Mouse (Mus musculus): Measurements from ENCODE around the gene Nfya. TPM values are rescaled to one million over a fixed set of nuclear protein-coding genes. Genes with fewer than 3 reads are reported as not detected.

Gene Nfya
- total RNA-seq, 2 experiments from 2014 or later, result 27.2 to 34.4 TPM

DNA sequence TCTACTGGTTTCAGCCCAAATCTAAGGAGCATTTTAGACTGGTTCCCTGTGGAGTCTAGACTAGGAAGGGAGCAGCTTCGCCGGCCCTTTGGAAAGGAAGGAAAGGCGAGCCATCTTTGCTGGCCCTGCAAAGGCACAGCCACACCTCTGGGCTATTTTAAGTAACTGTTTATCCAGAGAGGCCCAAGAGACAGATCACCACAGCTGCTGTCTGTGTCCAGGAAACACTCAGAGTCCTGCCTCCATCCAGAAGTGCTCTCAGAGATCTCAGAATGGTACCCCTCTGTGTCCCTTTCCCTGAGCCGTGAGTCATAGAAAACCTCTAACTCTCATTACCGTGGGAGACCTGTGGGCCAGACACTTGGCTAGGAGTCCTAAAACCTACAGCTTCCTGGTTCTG, 20.7 kb upstream of the Nfya start:
- DNase-seq, result no peak

- DNase-seq, result no peak
Observed at GRCm38 (mm10) chr17:48427852-48428530, 18.3 kb upstream of the Nfya start.

GRCm38 (mm10) chr17:48426991-48427750, 17.5 kb upstream of the Nfya start:
- no peak for DNase-seq

DNA sequence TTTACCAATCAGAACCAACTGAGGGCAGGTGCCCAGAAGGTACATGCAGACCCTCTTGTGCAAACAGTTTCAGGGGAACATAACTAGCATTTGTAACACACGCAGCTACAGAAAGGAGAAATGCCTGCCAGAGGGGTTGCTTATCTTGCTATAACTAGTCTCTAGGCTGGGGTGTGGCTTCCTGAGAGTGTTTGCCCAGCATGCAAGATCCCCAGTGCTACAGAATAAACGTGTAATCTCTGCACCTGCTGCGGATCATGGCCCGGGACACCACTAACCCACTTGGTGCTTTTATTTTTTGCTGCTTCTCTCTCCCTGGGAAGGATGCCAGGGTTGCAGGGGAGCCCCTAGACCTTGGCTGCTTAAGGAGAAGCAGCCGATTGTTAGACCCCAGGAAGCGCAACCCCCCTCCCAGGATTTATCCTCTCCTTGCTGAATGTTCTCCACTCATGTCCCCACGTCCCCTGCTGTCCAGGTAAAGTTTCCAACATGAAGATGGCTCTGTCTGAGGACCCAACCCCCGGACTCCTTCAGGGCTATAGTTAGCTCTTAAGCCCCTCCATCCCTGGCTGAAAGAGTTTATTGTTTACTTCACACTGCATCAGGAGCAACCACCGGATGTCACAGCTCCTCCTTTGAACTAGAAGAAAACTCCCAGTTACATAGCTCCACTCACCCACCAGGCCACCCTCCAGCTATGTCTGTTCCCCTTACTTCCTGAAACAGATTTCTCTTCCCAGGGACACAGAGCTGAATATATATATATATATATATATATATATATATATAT, 16.3 kb upstream of the Nfya start:
- no peak for DNase-seq

GRCm38 (mm10) chr17:48424237-48424636, 14.5 kb upstream of the Nfya start:
- DNase-seq, result no peak

DNA sequence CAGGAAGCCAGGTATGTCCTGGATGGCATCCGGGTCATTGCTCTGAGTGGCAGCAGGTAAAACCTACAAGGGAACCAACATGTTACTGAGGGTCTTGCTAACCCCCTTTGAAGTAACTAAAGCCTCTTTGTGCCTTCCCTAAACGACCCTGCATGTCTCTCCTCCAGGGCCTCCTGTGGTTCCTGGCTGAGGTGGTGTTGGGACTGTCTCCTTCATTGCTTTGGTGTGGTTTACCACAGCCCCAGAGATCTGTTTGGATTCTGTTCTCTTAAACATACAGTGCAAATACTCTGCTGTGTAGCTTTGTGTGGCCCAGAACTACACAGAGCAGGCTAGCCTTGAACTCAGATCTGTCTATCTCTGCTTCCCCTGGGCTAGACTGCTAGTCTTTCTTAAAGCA, 9.9 kb upstream of the Nfya start:
- no peak for DNase-seq

GRCm38 (mm10) chr17:48418781-48419180, 9.1 kb upstream of the Nfya start:
- no peak for DNase-seq

DNA sequence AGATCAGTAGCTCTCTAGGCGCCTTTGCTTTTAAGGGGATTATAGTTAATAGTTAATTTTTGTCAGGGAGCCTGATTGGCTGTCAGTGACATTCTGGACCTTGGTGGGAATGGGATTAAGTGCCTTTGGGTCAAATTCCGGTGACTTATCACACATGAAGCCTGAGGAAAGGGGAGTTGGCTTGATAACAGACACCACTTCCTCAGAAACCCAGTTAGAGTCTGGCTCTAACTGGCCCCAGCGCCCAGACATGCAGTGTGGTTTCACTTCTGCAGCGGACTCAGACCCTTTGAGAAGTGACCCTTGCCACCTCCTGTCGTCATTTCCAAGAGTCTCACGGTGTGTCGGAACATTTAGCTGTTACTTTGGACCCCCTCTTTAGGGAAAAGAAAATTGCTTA, 8.5 kb upstream of the Nfya start:
- no peak for DNase-seq

- DNase-seq, result no peak
Observed at GRCm38 (mm10) chr17:48417521-48417920, 7.8 kb upstream of the Nfya start.

- DNase-seq, result peak; percentile 41 to 51
Observed at GRCm38 (mm10) chr17:48416425-48417195, 6.9 kb upstream of the Nfya start.

- no peak for DNase-seq
Observed at GRCm38 (mm10) chr17:48416011-48416410, 6.3 kb upstream of the Nfya start.

DNA sequence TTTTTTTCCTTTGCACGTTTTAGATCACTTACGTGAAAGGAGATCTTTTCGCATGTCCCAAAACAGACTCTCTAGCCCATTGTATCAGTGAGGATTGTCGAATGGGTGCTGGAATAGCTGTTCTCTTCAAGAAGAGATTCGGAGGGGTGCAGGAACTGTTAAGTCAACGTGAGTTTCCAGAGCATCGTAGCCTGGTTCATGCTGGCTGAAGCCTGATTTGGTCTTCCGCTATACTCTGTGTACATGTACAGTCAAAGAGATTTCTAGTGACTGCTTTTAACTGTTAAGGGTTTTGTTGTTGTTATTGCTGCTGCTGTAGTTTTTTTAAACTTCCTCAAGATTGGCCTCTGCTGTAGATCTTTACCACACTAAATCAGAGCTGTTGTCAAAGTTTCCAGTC, 1.5 kb upstream of the Nfya start:
- no peak for DNase-seq

DNA sequence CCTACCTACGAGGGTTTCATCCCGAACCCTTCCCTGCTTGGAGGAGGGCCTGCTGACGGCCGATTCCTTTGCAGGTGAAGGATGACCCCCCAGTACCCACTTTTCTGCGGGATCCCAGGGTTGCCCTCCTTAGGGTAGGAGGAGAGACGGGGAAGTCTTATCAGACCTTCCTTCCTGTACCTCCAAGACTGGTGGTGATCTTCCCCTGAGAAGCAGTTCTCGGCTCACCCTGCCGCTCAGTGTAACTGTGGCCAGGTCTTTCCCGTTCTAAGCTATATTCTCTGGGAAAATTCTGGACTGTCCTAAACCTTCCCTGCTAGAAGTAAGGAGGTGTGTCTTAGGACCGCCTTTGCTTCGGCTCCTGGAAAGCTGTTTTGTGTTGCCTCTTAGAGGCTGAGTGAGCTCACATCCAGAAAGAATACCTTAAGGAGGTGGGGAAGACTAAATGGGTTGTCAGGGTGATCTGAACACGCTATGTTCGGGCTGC, 636 bp upstream of the Nfya start:
- DNase-seq, result no peak

- peak; percentile 54 to 64 for DNase-seq
Observed at GRCm38 (mm10) chr17:48408526-48409291, 997 bp downstream of the Nfya start.

- no peak for DNase-seq
Observed at GRCm38 (mm10) chr17:48407910-48408525, 1.7 kb downstream of the Nfya start.

DNA sequence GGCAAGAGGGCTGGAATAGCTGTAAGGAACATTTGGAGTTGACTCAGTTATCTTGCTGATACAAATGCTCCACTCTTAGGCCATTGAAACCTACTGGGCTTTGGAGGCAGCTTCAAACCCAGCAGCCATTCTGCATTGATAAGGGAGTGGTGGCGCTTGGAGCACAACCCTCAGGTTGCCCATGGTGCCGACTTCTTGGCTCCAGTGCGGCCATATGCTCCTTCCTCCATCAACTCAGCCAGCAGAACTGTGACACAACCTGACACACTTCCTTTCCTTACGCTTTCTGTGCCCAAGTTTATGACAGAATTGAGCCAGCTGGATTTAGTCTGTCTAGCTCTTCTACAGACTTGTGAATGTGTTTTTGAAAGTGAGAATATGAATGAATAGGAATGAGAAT, 2.6 kb downstream of the Nfya start:
- no peak for DNase-seq

DNA sequence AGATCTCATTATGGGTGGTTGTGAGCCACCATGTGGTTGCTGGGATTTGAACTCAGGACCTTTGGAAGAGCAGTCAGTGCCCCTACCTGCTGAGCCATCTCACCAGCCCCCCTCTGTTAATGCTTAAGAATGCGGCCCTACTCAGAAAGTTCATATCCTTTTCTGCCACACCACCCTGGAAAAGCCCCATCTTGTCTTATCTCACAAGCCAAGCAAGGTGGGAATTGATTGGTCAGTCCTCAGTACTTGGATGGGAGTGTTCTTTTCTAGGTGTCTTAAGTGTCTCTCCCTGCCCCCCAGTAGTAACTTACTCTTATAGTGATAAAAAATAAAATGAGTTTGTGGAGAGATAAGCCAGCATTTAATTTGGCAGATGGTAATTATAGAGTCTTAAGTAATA, 5.0 kb downstream of the Nfya start:
- no peak for DNase-seq

DNA sequence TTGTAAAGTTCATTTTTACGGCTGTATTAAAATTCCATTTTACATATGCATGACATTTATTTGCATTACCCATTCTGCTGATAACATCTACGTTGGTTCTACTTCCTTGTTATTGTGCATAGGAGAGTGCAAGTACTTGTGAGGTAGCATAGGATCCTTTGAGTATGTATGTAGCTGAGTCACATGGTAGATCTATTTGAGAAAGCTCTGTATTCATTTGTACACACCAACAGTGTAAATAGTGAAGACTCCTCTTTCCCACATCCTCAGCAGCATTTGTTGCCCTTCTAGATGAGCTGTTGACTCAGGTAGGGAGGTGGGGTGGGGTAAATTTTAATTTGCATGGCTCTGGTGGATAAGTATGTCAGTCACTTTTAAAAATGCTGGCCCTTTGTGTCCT, 5.9 kb downstream of the Nfya start:
- no peak for DNase-seq

DNA sequence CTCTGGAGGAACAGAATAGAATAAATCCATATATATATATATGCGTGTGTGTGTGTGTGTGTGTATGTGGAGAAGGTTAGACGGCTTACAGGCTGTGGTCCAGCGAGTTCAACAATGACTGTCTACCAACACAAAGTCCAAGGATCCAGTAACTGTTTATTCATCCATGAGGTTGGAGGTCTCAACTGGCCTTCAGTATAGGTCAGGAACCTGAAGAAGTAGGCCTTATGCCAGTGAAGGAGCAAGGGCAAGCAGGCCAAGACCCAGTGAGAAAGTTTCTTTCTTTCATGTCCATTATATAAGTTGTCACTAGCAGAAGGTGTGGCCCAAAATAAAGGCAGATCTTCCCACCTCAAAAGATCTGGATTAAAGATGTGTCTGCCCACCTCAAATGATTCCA, 7.0 kb downstream of the Nfya start:
- DNase-seq, result no peak

GRCm38 (mm10) chr17:48401710-48402109, 8.0 kb downstream of the Nfya start:
- DNase-seq, result no peak

- DNase-seq, result no peak
Observed at GRCm38 (mm10) chr17:48392616-48393015, 17.1 kb downstream of the Nfya start.

Data from layer of hippocampus, postnatal 36 days (tissue).